Mouse (Mus musculus): ENCODE measurements around the gene Mansc4. TPM values are rescaled to one million over a fixed set of nuclear protein-coding genes. Genes with fewer than 3 reads are reported as not detected.

Mansc4 gene
- polyA plus RNA-seq, 1 experiment from 2014 or later = 1.1 TPM

DNA sequence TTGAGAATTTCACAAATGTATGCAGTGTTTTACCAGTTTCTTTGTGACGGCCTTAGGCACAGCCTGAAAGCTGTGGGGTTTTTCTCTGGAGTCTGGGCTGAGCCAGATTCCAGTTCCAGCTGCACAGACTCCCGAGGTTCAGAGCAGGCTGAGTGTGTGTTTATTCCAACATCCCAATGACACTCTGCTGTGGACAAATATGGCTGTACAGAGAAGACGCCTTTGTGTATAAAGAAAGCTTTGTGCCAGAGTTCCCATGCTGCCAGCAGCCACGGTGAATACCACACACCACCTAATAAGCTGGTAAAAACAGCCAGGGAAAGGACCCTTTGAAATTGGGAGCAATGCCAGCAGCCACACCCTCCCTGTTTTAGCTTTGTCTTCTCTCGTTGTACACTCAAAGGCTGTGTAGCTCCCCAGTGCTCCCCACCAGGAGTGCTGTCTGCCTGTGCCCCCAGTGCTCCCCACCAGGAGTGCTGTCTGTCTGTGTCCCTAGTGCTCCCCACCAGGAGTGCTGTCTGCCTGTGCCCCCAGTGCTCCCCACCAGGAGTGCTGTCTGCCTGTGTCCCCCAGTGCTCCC, 10.9 kb downstream of the Mansc4 start:
- no peak overlapping the region for H3K27ac ChIP-seq (replicated peaks)
- no peak overlapping the region for H3K4me2 ChIP-seq
- no peak overlapping the region for H3K9ac ChIP-seq (replicated peaks)
- ATAC-seq (ENCODE audit: low FRiP score) = no peak
- no peaks in the 10 kb centered on the region for H3K27me3 ChIP-seq (replicated peaks)
- H3K4me1 ChIP-seq = no peaks in the 10 kb centered on the region
- H3K9me3 ChIP-seq (replicated peaks) = no peaks in the 10 kb centered on the region
- no peak overlapping the region for H3K4me3 ChIP-seq (replicated peaks)
- 39% methylated on average over 5 of the region's 5 CpGs for WGBS
- H3K36me3 ChIP-seq = peaks cover 16% of the 10 kb centered on the region

DNA sequence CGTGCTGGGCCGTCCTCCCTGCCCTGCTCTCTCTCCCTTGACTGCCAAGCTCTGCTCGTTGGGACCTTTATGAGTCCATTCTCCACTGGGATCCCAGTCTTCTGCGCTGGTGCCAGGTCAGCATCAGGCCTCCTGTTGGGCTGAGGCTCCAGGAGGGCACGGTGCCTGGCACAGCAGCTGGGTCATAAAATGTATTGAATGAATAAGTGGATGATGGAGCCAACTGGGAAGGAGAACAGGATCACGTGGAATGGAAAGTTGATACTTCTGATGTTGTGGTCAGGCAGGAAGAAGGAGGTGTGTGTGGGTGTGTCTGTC, 21.9 kb downstream of the Mansc4 start:
- no peak for ATAC-seq (ENCODE audit: low FRiP score)
- WGBS = 55% methylated on average over 6 of the region's 6 CpGs
- Histone ChIP-seq H3K36me3 (peaks cover 31% of the 10 kb centered on the region), H3K9me3 (replicated peaks) (no peaks in the 10 kb centered on the region), H3K27me3 (replicated peaks) (no peaks in the 10 kb centered on the region), H3K4me2 (no peak overlapping the region), H3K9ac (replicated peaks) (no peak overlapping the region), H3K4me3 (replicated peaks) (no peak overlapping the region), H3K4me1 (peaks cover 10% of the 10 kb centered on the region; the same call in 1 of the 2 replicates), H3K27ac (replicated peaks) (no peak overlapping the region)

DNA sequence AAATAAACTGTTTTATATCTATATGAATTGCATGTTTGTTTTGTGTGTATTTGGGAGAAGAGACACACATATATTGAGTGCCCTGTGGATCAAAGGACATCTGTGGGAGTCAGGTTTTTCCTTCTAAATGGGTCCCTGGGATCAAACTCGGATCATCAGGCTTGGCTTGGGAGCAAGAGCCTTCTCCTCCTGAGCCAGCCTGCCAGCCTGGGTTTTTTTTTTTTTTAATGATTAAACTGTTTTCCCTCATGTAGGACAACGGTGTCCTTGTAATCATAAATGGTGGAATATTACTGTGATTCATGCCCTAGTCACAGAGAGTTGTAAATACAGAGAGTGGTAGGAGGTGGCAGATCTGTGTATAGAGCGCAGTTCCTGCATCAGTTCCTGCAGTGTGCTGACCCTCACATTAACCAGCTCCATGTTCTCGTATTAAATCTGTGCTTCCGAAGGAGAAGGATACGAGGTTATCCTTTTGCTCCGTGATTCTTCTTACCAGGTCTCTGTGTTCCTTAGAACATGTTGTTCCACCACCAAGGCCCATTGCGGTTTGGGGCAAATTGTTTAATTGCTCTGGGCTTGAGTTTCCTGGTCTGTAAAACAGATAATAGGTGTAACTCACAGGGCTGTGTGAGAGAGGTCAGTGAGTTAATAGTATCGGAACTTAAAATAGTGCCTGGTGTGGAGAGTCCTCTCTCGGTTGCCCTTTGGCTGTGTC, 22.4 kb downstream of the Mansc4 start:
- Histone ChIP-seq H3K4me2 (no peak overlapping the region), H3K4me3 (replicated peaks) (no peak overlapping the region), H3K27me3 (replicated peaks) (no peaks in the 10 kb centered on the region), H3K4me1 (peaks cover 10% of the 10 kb centered on the region; the same call in 1 of the 2 replicates), H3K27ac (replicated peaks) (no peak overlapping the region), H3K36me3 (peaks cover 31% of the 10 kb centered on the region), H3K9me3 (replicated peaks) (no peaks in the 10 kb centered on the region), H3K9ac (replicated peaks) (no peak overlapping the region)
- no peak for ATAC-seq (ENCODE audit: low FRiP score)
- 75% methylated on average over 10 of the region's 10 CpGs for WGBS

DNA sequence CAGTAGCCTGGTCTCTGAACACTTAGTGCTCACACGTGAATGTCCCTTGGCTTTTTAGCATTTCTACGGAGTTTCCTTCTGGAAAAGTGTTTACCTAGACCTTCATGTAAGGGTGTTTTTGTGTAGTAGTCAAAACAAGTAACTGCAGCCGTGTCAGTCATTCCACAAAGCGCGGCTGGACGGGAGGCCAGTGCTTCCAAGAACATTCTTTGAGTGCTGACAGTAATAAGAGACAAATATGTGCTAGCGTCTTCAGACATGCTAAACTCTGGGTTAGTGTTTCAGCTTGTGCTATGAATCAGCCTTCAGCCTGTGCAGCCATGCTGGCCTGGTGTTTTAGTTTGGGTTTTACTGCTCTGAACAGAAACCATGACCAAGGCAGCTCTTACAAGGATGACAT, 24.1 kb downstream of the Mansc4 start:
- Histone ChIP-seq H3K27ac (replicated peaks) (no peak overlapping the region), H3K4me3 (replicated peaks) (no peak overlapping the region), H3K4me1 (peaks cover 10% of the 10 kb centered on the region; the same call in 1 of the 2 replicates), H3K4me2 (no peak overlapping the region), H3K27me3 (replicated peaks) (no peaks in the 10 kb centered on the region), H3K9ac (replicated peaks) (no peak overlapping the region), H3K9me3 (replicated peaks) (no peaks in the 10 kb centered on the region), H3K36me3 (peaks cover 32% of the 10 kb centered on the region)
- 86% methylated on average over 7 of the region's 7 CpGs for WGBS
- no peak for ATAC-seq (ENCODE audit: low FRiP score)

DNA sequence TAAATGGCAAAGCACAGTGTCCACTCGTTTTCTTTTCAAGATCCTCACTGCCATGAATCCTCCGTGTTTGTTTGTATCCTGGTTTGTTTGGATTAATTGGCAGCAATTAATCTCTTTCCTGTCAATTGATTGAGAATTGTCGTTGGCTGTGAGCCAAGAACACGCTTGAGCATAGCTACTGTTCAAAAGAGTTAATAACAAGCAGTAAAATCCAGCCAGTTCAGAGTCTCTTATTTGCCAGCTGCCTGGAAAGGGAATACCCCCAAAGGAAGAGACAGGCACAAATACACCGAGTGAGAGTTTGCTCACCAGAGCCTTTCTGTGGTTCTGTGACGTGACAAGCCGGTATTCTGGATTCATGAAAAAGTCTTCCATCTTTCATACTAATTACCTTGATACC, 24.8 kb downstream of the Mansc4 start:
- H3K36me3 ChIP-seq = peaks cover 29% of the 10 kb centered on the region
- H3K27ac ChIP-seq (replicated peaks) = no peak overlapping the region; the same call in 1 of the 2 replicates
- no peak for ATAC-seq (ENCODE audit: low FRiP score)
- no peak overlapping the region for H3K9ac ChIP-seq (replicated peaks)
- peaks cover 10% of the 10 kb centered on the region; the same call in 1 of the 2 replicates for H3K4me1 ChIP-seq
- WGBS = 38% methylated on average over 7 of the region's 7 CpGs
- no peaks in the 10 kb centered on the region for H3K27me3 ChIP-seq (replicated peaks)
- H3K9me3 ChIP-seq (replicated peaks) = no peaks in the 10 kb centered on the region
- no peak overlapping the region for H3K4me3 ChIP-seq (replicated peaks)
- 0 out of 2 replicates have a peak overlapping the region, but pooled peaks have one; percentile 17 for H3K4me2 ChIP-seq

DNA sequence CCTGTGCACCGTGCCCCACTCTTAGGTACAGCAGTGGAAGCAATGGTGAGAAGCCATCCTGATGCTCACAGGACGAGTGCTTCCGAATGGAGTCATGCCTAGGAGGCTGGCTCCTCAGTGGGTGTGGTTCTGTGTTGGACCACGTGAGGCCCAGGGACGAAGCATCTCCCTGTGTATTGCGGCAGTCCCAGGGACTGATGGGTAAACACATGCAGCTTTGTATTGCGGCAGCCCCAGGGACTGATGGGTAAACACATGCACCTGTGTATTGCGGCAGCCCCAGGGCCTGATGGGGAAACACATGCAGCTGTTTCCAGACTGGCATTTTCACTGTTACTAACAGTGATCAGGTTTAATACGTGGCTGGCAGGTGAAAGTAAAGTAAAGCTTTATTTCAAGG, 25.2 kb downstream of the Mansc4 start:
- H3K4me1 ChIP-seq = peaks cover 10% of the 10 kb centered on the region; the same call in 1 of the 2 replicates
- ATAC-seq (ENCODE audit: low FRiP score) = peak; percentile 72
- H3K9me3 ChIP-seq (replicated peaks) = no peaks in the 10 kb centered on the region
- no peaks in the 10 kb centered on the region for H3K27me3 ChIP-seq (replicated peaks)
- H3K4me2 ChIP-seq = no peak overlapping the region
- no peak overlapping the region for H3K9ac ChIP-seq (replicated peaks)
- peaks cover 26% of the 10 kb centered on the region for H3K36me3 ChIP-seq
- 55% methylated on average over 9 of the region's 9 CpGs for WGBS
- no peak overlapping the region for H3K27ac ChIP-seq (replicated peaks)
- no peak overlapping the region for H3K4me3 ChIP-seq (replicated peaks)

DNA sequence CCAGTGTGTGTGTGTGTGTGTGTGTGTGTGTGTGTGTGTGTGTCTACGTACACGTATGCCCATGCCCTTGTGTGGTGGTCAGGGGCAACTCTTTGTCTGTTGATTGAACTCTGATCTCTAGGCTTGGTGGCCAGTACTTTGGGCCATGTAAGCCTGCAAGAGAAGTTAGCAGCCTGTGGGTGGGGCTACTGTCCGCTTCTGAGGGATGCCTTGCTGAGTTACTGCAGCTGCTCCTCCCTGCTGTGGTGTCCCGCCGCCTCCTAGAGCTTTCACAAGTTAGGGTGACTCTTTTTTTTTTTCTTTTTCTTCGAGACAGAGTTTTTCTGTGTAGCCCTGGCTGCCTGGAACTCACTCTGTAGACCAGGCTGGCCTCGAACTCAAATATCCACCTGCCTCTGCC, 27.5 kb downstream of the Mansc4 start:
- no peak overlapping the region for H3K4me3 ChIP-seq (replicated peaks)
- ATAC-seq (ENCODE audit: low FRiP score) = no peak

DNA sequence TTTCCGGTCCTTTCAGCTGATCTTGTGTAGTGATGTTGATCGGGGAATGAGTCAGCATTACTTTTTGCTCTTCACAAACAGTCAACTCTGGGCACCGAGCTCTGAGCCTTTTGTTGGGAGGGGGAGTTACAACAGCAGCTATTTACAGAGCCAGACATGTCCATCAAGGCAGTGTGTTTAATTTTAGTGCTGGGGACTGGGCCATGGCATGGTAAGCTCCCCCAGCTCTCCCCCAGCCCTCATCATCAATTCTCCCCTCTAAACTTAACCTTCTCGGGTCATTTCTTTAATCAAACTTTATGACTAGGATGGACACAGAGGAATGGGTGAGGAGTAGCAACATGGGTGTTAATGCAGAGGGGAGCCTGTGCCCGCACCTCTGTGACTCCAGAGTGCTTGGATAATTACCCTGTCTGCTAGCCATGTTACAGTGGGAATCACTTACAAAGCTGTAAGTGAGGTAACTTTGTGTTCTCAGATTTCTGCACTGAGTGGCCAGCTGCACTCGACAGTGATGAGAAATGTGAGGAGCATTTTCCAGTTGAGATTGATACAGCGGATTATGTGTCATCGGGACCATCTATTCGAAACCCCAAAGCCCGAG, 31.4 kb downstream of the Mansc4 start:
- ATAC-seq (ENCODE audit: low FRiP score) = no peak
- Histone ChIP-seq H3K4me1 (no peaks in the 10 kb centered on the region), H3K4me2 (no peak overlapping the region), H3K36me3 (peaks cover 50% of the 10 kb centered on the region), H3K27ac (replicated peaks) (no peak overlapping the region), H3K27me3 (replicated peaks) (no peaks in the 10 kb centered on the region), H3K4me3 (replicated peaks) (no peak overlapping the region), H3K9me3 (replicated peaks) (no peaks in the 10 kb centered on the region), H3K9ac (replicated peaks) (no peak overlapping the region)
- 89% methylated on average over 10 of the region's 10 CpGs for WGBS

More for the DNA sequence above, 27.5 kb downstream of the Mansc4 start:
- Histone ChIP-seq H3K4me2 (no peak overlapping the region), H3K9ac (replicated peaks) (no peak overlapping the region), H3K36me3 (peaks cover 42% of the 10 kb centered on the region), H3K27ac (replicated peaks) (no peak overlapping the region), H3K4me1 (peaks cover 10% of the 10 kb centered on the region; the same call in 1 of the 2 replicates), H3K9me3 (replicated peaks) (no peaks in the 10 kb centered on the region), H3K27me3 (replicated peaks) (no peaks in the 10 kb centered on the region)
- 72% methylated on average over 7 of the region's 7 CpGs for WGBS

DNA sequence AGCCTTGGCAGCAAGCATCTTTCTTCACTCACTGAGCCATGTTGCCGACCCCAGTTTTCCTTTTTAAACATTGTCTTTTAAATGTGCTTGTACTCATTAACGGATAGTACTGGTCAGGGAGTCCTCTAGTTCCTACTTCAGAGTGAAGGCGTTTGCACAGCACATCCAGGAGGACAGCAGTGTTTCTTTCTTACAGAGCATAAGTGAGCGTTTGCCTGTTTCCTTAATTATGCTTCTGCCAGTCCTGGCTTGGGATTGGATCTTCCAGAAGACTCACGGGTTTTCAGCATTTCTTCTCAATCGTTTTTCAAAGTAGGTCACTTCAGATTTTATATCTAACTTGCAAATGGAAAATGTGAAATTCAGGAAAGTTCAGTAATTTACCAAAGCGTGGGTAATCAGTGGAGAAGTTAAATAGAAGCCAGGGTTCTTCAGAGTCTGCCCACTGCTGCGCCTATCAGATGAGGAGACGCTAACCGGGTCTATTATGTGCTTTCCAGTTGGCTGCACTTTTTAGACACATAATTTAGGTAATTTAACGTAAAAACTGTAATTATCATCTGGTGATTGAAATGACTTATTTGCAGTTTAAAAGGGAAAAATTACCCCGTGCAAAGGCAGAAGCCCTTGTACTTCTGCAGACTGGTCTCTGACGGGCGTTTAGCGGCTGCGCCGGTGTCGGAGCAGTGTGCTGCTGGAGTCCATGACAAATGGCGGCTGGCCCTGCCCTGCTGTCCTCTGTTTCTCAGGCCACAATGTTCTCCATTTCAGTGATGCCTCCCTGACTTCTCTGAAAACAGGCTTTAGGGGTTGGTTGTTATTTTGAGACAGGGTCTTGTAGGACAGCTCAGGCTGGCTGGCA, 32.8 kb downstream of the Mansc4 start:
- Histone ChIP-seq H3K4me1 (no peaks in the 10 kb centered on the region), H3K9ac (replicated peaks) (no peak overlapping the region), H3K27me3 (replicated peaks) (no peaks in the 10 kb centered on the region), H3K4me2 (no peak overlapping the region), H3K4me3 (replicated peaks) (no peak overlapping the region), H3K9me3 (replicated peaks) (no peaks in the 10 kb centered on the region), H3K27ac (replicated peaks) (no peak overlapping the region), H3K36me3 (peaks cover 62% of the 10 kb centered on the region)
- WGBS = 87% methylated on average over 19 of the region's 19 CpGs
- ATAC-seq (ENCODE audit: low FRiP score) = no peak

DNA sequence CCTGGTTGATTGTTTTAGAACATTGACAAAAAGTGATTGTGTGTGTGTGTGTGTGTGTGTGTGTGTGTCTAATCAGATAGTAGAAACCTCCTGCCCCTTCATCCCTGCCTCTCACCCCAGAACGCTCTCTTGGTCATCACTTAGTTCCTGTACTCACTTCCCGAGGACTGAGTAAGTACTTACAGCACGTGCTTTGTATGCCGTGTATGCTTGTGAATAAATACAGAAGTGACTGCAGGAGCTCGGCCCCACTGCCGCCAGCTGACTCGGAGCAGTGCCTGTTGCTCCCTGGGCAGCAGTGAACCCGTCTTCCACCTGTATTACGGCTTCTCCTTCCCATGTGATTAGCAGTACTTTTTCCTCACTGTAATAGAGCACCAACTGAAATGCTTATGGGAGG, 34.4 kb downstream of the Mansc4 start:
- Histone ChIP-seq H3K27ac (replicated peaks) (no peak overlapping the region), H3K9me3 (replicated peaks) (no peaks in the 10 kb centered on the region), H3K9ac (replicated peaks) (no peak overlapping the region), H3K36me3 (peaks cover 73% of the 10 kb centered on the region), H3K4me1 (no peaks in the 10 kb centered on the region), H3K4me2 (no peak overlapping the region), H3K27me3 (replicated peaks) (no peaks in the 10 kb centered on the region), H3K4me3 (replicated peaks) (no peak overlapping the region)
- no peak for ATAC-seq (ENCODE audit: low FRiP score)
- WGBS = 92% methylated on average over 9 of the region's 9 CpGs

DNA sequence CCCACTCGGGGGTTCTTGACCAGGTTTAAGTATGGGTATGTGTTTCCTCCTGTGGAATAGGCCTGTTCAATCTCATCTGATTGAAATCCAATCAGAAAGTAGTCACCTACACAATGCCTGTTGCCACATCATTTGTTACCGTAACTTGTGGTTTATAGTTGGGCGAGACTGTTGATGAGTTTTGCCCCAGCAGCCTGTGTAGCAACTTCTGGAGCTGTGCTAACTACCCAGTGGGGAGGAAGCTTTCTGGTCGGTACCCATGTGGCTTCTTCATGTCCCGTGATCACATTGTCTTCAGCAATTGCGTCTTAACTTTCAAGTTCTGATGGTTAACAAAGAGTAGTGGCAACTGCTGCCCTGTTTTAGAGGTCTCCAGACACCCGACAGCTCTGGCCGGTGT, 35.2 kb downstream of the Mansc4 start:
- WGBS = 96% methylated on average over 8 of the region's 8 CpGs
- H3K27ac ChIP-seq (replicated peaks) = no peak overlapping the region
- no peaks in the 10 kb centered on the region for H3K4me1 ChIP-seq
- no peak overlapping the region for H3K4me3 ChIP-seq (replicated peaks)
- no peak for ATAC-seq (ENCODE audit: low FRiP score)
- no peaks in the 10 kb centered on the region for H3K27me3 ChIP-seq (replicated peaks)
- H3K4me2 ChIP-seq = no peak overlapping the region
- no peaks in the 10 kb centered on the region for H3K9me3 ChIP-seq (replicated peaks)
- H3K9ac ChIP-seq (replicated peaks) = no peak overlapping the region
- peaks cover 76% of the 10 kb centered on the region for H3K36me3 ChIP-seq

All from neural tube, embryonic 15.5 days (tissue).